Mouse (Mus musculus) right cerebral cortex, adult 2 months (tissue): ENCODE measurements around the gene Cers1.
A peak's percentile ranks its signal among the peaks of the same experiment; 100 is the strongest.

ENCODE experiments used
- DNase-seq, 2 experiments: peaks; one replicate each; pipeline ENCODE4 v3.0.0; 2021 to 2022; ENCODE audit warnings: low spot score in 2 of 2

The Cers1 gene

GRCm38 (mm10) chr8:70316511-70317504 is 1.2 kb downstream of the Cers1 start:
- DNase-seq = peak; percentile 87 to 89

GRCm38 (mm10) chr8:70317872-70318271 is 2.3 kb downstream of the Cers1 start:
- DNase-seq = no peak

GRCm38 (mm10) chr8:70323716-70324115 is 8.1 kb downstream of the Cers1 start:
- no peak for DNase-seq

DNA sequence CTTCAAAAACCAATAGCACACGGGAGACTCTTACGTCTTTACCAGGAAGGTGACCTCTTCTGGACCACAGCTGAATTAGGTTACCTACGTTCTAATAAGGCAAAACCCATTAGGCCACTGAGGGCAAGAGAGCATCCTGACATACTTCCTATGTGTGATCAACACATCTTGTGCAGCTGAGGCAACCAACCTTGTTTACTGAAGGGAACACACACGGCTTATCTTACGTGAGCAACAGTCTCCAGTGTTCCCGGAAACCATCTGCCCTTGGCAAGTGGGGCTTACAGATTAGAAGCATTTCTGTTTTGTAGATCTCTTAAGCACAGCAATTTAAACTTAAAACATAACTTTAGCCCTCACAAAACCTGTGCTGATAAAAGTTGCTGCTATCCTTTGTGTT is 11.9 kb downstream of the Cers1 start:
- no peak for DNase-seq

DNA sequence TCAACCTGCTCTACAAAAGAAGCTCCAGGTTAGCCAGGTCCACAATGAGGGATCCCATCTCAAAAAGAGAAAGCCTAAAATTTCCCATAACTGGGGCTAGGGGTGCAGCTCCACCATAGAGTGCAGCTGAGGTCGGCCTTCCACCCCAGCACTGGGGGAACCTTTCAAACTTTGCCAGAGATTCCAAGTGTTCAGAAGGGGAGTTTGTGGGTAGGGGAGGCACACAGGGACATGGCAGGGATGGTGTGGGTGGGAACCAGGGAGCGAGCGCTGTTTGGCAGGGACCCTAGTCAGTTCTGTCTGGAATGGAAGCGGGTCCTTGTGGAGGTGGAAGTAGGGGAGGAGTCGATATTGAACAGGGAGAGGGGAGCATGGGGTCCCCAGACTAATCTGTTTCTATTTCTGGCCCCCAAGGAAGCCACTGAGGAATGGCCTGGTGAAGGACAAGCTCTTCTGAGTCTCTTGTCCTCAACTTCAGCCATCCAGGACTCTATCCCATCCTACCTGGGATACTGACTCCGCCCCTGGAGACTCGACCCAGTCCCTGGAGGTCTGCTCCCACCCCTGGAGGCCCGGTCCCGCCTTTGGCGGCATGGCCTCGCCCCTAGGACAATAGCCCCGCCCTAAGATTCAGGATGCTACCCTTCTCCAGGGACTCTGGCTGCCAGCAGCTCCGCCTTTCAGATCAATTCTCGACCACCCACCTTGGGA is 13.7 kb downstream of the Cers1 start, which contains the start of gene Gdf1:
Gene Gdf1 (plus strand): TSS at position 694 of the 711 bp plus-strand sequence.
- DNase-seq = no peak

GRCm38 (mm10) chr8:70329835-70330740 is 14.5 kb downstream of the Cers1 start:
- no peak for DNase-seq

- peak; percentile 64 to 74 for DNase-seq
Observed at GRCm38 (mm10) chr8:70330741-70331364, 15.3 kb downstream of the Cers1 start.

DNA sequence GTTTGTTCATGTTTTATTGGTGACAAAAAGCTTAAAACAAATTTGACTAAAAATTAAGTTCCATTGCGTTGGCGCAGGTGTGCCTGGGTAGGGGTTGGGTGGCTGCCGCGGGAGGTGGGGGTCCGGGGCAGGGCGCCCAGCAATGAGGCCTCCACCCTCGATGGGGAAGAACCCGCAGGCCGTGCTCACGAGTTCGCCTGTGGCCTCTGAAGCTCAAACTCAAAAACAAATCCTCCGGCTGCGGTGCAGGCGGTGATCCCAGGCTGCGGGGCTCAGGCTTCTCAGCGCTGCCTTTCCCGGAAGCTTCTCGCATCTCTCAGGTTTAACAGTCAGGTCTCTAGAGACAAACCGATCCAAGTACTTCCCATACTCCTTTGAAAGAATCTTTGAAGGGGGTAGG is 16.0 kb downstream of the Cers1 start:
- DNase-seq = no peak

DNA sequence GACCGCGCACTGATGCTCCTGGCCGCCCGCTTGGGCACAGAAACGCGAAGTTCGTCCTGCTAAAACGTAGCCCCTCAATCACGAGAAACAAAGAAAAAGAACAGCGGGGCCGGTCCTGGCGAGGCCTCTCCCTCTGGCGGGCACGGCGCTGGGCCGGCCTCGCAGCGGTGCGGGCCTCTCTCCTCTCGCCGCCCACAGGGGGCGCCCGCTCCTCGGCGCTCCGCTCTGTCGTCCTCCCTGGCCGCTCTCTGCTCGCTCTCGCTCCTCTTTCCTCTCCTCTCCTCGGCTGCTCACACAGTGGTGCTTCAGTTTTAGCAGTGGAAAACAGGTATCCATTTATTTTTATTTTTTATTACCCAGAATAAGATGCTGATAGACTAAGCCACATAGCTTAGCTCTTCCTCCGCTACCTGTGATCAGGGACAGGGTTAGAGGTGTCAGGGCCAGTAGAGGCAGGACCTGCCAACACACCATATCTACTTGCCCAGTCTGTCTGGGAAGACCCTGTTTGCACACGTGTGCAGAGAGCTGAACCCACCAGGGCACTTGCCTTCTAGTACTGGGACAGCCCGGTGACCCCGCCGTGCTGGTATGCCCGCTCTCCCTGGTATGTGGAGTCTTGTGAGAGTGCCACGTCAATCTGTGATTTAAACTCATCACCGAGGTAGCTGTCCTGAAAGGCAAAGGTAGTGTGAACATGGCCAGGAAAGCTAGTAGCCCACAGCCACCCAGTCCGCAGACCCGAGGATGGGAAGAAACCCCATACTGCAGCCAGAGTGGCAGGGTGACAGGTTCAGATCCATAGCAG is 16.7 kb downstream of the Cers1 start:
- peak; percentile 73 to 74 for DNase-seq

- DNase-seq = no peak
Observed at GRCm38 (mm10) chr8:70332878-70333202, 17.3 kb downstream of the Cers1 start.

GRCm38 (mm10) chr8:70338931-70339330 is 23.4 kb downstream of the Cers1 start:
- no peak for DNase-seq

DNA sequence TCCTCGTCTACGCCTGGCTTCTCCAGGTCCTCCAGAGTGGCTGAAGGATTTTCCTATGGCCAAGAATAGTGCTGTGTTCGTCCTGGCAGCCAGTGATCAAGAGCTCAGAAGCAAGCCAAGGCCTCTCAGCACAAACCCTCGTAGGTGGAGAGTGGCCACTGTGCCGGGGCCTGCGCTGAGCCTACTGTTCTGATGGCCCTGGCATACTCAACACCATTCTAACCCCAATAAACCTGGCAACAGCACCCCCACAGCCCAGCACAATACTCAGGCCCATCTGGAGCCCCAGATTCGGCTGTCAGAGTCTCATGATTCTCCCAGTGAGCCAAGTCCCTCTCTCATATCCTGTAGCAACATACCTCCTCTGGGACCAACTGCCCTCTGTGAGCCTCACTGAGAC is 25.1 kb downstream of the Cers1 start:
- DNase-seq = no peak

- DNase-seq = no peak
Observed at GRCm38 (mm10) chr8:70342007-70342406, 26.4 kb downstream of the Cers1 start.

DNA sequence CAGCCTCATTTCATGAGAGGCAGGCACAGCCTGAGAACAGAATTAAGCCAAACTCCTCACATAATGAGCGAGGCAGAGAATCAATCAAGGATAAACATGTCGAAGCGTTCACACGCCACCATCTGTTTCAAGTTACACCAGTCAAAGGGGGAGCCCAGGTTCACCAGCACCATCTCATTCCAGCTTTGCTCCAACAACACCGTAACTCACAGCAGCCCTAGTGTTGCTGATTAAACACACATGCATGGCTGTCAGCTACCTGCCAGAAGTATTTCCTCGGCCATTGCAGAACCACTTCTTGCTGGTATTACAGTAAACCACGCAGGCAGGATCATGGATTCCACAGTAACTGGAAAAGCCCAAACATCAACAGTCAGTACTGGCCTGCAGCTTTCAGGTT is 27.5 kb downstream of the Cers1 start:
- no peak for DNase-seq

DNA sequence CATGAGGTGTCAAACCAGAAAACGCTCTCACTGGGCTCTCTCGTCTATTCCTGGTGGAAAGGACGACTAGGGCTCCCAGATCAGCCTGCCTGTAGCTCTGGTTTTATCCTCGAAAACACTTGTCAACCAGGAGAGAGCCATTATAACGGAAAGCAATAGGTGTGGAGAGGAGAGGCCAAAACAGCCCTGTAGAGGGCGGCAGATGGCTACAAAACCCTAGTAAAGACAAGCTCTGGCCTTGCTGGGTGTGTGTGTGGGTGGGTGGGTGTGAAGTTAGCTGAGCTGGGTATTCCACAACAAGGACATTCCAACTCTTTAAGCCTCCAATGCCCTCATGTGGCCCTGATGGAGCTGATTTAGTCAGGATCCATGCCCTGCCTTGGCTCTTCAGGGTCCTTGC is 28.1 kb downstream of the Cers1 start:
- DNase-seq = peak; percentile 44 to 65

- DNase-seq = no peak
Observed at GRCm38 (mm10) chr8:70344279-70344678, 28.7 kb downstream of the Cers1 start.

DNA sequence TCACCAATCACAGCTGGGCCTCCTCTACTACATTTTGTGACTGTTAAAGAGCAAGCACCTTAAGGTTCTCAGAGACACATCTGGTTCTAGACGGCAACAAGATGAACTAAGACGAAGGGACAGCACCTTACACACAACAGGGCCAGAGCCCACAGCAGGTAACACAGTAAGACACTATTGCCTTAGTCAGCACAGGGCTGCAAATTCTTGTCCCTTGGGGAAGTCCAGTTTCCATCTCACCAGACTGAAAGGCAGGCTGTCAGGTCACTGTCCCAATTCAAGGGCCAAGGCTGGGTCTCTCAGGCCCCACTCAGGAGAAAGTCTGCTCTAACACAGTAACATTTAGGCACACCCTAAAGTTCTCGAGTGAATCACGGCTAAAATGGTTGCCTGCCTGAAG is 31.9 kb downstream of the Cers1 start:
- DNase-seq = no peak

- no peak for DNase-seq
Observed at GRCm38 (mm10) chr8:70347860-70348420, 32.4 kb downstream of the Cers1 start.

DNA sequence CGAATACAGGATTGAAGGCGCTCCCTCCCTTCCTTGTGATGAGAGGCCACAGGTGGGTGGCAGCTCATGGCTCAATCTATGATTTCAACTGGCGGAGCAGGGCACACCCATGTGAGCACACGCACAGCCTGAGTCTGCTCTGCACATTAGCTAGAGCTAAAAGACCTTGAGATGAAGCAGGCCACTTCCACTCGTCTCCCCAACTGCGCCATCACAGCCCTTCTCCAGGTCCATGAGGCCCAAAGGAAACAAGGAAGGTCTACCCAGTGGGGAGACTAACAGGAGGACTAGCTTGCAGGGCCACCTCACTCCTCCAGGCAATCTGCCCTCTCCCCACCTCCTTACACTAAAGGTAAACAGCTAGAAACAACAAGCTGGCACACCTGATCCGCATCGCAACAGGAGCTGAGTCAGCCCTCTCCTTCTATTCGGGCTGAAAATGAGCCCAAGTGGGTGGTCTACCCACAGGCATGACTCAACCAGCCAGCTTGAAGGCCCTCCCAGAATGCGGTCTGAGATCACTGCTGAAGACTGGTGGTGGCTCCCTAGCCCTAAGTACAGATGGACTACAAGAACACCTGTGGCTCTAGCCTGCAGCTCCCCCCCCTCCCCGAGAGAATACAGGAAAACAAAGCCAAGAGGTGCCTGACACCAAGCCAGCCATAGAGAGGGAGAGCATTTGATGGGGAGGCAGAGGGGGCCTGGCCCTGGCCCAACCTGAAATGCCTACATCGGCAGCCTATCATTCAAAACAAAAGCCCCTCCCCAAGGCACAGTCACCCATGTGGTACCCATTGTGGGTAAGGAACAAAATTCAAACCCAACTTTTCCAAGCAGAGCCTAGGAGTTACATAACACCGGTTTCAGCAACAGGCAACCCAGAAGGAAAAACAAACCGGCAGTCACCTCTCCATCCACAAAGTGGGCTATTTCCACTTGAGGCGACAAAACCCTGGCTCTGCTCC is 35.7 kb downstream of the Cers1 start:
- DNase-seq = peak; percentile 63 to 66
